Mouse (Mus musculus) lung, embryonic 15.5 days (tissue): ENCODE data around the gene Fgfr4. TPM values are rescaled to one million over a fixed set of nuclear protein-coding genes. Genes with fewer than 3 reads are reported as not detected.
A peak's percentile ranks its signal among the peaks of the same experiment; 100 is the strongest.

Experiments
- ATAC-seq: fragments of 200-750 bp; cut with Nextera tagmentation; 2 replicates; pipeline ENCODE4 v1.8.0; 2017; ENCODE audit warnings: moderate number of reproducible peaks, borderline replicate concordance; ENCODE audit not compliant: low FRiP score, low TSS enrichment; ENCODE audit errors: extremely low read depth
- H3K27ac ChIP-seq: fragments of 300-500 bp; sonication (generic); 2 replicates; pipeline ENCODE4 v1.5.1; 2015; ENCODE audit warnings: moderate library complexity, mild to moderate bottlenecking, inconsistent platforms
- H3K27me3 ChIP-seq: fragments of 300-500 bp; sonication (generic); 2 replicates; pipeline ENCODE4 v1.6.1; 2015; ENCODE audit warnings: inconsistent platforms
- H3K36me3 ChIP-seq: fragments of 300-500 bp; sonication (generic); 2 replicates; pipeline ENCODE4 v1.6.1; 2015; ENCODE audit warnings: inconsistent platforms
- H3K4me1 ChIP-seq: fragments of 300-500 bp; sonication (generic); 2 replicates; pipeline ENCODE4 v1.6.1; 2015; ENCODE audit warnings: inconsistent platforms
- H3K4me2 ChIP-seq: fragments of 300-500 bp; sonication (generic); 2 replicates; pipeline ENCODE4 v1.6.1; 2015; ENCODE audit warnings: inconsistent platforms, mild to moderate bottlenecking, moderate library complexity
- H3K4me3 ChIP-seq: fragments of 300-500 bp; sonication (generic); 2 replicates; pipeline ENCODE4 v1.5.1; 2015; ENCODE audit warnings: mild to moderate bottlenecking, inconsistent platforms
- H3K9ac ChIP-seq: fragments of 300-500 bp; sonication (generic); 2 replicates; pipeline ENCODE4 v1.6.1; 2015; ENCODE audit warnings: inconsistent platforms
- H3K9me3 ChIP-seq: fragments of 300-500 bp; sonication (generic); 2 replicates; pipeline ENCODE4 v1.6.1; 2016; ENCODE audit warnings: inconsistent platforms
- WGBS: fragments of 180-500 bp; shearing (Covaris S2); methylation state at CpG from one replicate; pipeline ENCODE4 v1.1.7; 2015; 5-methylcytosine and 5-hydroxymethylcytosine counted together
- polyA plus RNA-seq: library from polyadenylated mRNA; unstranded; fragments of >200 nt; fragmentation: Nextera tagmentation; extraction: Ambion mirVana; gene quantifications from 2 replicates; pipeline ENCODE4 v1.2.1, GENCODE M21; 2015

Fgfr4 gene
- 19.9 and 20.2 TPM in 2 replicates for polyA plus RNA-seq

- H3K36me3 ChIP-seq = peaks cover 6% of the 10 kb centered on the region
- peak within 1 kb of the TSS; percentile 85 for H3K4me2 ChIP-seq
- peak; percentile 76 for ATAC-seq
- no peaks in the 10 kb centered on the region for H3K9me3 ChIP-seq
- peaks cover 18% of the 10 kb centered on the region for H3K4me1 ChIP-seq
- peak within 1 kb of the TSS; percentile 62 for H3K9ac ChIP-seq
- 0 out of 2 replicates have a peak, but pooled peaks cover 6% of the 10 kb centered on the region for H3K27me3 ChIP-seq
- peak within 1 kb of the TSS; percentile 68 for H3K4me3 ChIP-seq
- H3K27ac ChIP-seq = peak within 1 kb of the TSS; percentile 92
- 1% methylated on average over 68 of the region's 68 CpGs for WGBS
Observed at GRCm38 (mm10) chr13:55152621-55153415, at the start of gene Fgfr4. TSS of gene Fgfr4 (plus strand) at chr13:55152640.

GRCm38 (mm10) chr13:55103351-55103750 is 49.1 kb upstream of the Fgfr4 start:
- WGBS = 36% methylated on average over 2 of the region's 2 CpGs

DNA sequence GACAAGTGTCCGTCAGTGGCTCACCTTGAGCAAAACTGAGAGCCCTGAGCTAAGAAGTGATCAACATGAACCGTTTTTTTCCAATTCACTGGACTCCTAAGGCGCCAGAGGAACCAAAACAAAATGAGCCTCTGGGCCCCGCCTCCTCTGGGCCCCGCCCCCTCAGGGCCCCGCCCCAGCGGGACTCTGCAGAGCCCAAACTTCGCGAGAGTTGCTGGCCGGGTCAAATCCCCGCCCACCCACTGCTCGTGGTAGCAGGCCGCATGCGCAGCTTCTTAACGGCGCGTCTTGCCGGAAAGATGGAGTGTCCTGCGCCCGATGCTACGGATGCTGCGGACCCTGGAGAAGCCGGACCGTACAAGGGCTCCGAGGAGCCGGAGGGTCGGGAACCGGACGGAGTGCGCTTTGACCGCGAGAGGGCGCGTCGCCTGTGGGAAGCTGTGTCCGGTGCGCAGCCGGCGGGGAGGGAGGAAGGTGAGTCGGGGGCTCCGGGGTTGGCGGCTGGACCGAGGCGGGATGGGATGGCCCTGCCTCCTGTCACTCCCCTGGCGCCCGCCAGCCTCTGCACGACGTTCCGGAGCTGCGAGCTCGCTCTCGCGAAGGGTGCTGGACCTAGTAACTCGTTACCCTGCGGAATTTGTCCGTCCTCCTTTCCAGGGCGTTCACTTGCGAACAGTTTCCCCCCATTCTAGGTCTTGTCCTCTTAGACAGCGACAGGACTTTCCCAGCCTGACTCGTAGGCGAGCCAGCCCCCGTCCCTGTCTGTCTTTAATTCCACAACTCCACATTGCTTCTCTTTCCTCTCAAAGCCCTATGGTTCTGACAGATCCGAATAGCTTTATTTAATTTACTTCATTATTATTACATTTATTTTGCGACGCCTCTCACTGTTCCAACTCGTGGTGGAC is 47.1 kb upstream of the Fgfr4 start, which contains the start of gene Zfp346:
TSS of gene Zfp346 (plus strand) at position 267 of the 908 bp plus-strand sequence.
- ATAC-seq = peak; percentile 95
- H3K9me3 ChIP-seq = no peaks in the 10 kb centered on the region
- no peaks in the 10 kb centered on the region for H3K27me3 ChIP-seq
- H3K4me3 ChIP-seq = peak within 1 kb of the TSS; percentile 87
- peaks cover 12% of the 10 kb centered on the region for H3K4me1 ChIP-seq
- peak within 1 kb of the TSS; percentile 81 for H3K27ac ChIP-seq
- WGBS = under 1% methylated on average over 66 of the region's 66 CpGs
- H3K36me3 ChIP-seq = peaks cover 9% of the 10 kb centered on the region; the same call in 1 of the 2 replicates
- H3K4me2 ChIP-seq = peak within 1 kb of the TSS; percentile 66
- H3K9ac ChIP-seq = peak within 1 kb of the TSS; percentile 74

More at GRCm38 (mm10) chr13:55103351-55103750, 49.1 kb upstream of the Fgfr4 start:
- Histone ChIP-seq H3K27ac (no peak overlapping the region), H3K4me1 (peaks cover 19% of the 10 kb centered on the region), H3K4me3 (no peak overlapping the region), H3K36me3 (peaks cover 4% of the 10 kb centered on the region; the same call in 1 of the 2 replicates), H3K27me3 (no peaks in the 10 kb centered on the region), H3K9me3 (no peaks in the 10 kb centered on the region), H3K4me2 (no peak overlapping the region), H3K9ac (no peak overlapping the region)
- no peak for ATAC-seq

GRCm38 (mm10) chr13:55105953-55106691 is 46.3 kb upstream of the Fgfr4 start:
- peak overlapping the region; percentile 74 for H3K9ac ChIP-seq
- H3K9me3 ChIP-seq = no peaks in the 10 kb centered on the region
- WGBS = 12% methylated on average over 8 of the region's 8 CpGs
- no peak for ATAC-seq
- H3K27ac ChIP-seq = peak overlapping the region; percentile 81
- peaks cover 12% of the 10 kb centered on the region for H3K4me1 ChIP-seq
- peak overlapping the region; percentile 87 for H3K4me3 ChIP-seq
- H3K27me3 ChIP-seq = no peaks in the 10 kb centered on the region
- peaks cover 9% of the 10 kb centered on the region; the same call in 1 of the 2 replicates for H3K36me3 ChIP-seq
- H3K4me2 ChIP-seq = peak overlapping the region; percentile 66

DNA sequence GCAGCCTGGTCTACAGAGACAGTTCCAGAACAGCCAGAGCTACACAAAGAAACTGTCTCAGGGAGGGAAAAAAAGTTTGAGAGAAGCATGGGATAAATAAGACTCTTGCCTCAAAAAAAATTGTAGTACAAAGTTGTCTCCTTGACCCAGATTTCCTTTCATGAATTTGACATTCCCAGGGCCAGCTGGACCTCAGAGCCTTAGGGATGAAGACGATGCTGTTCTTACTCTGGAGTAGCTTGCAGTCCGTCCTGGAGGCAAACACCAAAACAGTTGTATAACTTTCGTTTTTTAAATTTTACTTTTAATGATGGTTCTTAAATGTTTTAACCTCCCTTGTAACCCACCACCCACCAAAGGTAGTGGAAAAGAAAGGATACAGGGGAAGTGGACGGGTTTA is 45.3 kb upstream of the Fgfr4 start:
- WGBS = 86% methylated on average over 4 of the region's 4 CpGs
- Histone ChIP-seq H3K27me3 (no peaks in the 10 kb centered on the region), H3K36me3 (peaks cover 9% of the 10 kb centered on the region; the same call in 1 of the 2 replicates), H3K27ac (no peak overlapping the region), H3K9me3 (no peaks in the 10 kb centered on the region), H3K4me2 (no peak overlapping the region), H3K4me1 (peaks cover 12% of the 10 kb centered on the region), H3K4me3 (no peak overlapping the region), H3K9ac (no peak overlapping the region)
- no peak for ATAC-seq

GRCm38 (mm10) chr13:55107694-55108093 is 44.7 kb upstream of the Fgfr4 start:
- Histone ChIP-seq H3K9me3 (no peaks in the 10 kb centered on the region), H3K4me1 (peaks cover 12% of the 10 kb centered on the region), H3K27me3 (no peaks in the 10 kb centered on the region), H3K27ac (no peak overlapping the region), H3K4me2 (no peak overlapping the region), H3K4me3 (no peak overlapping the region), H3K9ac (no peak overlapping the region), H3K36me3 (peaks cover 9% of the 10 kb centered on the region; the same call in 1 of the 2 replicates)
- 80% methylated on average over 8 of the region's 8 CpGs for WGBS
- ATAC-seq = no peak

DNA sequence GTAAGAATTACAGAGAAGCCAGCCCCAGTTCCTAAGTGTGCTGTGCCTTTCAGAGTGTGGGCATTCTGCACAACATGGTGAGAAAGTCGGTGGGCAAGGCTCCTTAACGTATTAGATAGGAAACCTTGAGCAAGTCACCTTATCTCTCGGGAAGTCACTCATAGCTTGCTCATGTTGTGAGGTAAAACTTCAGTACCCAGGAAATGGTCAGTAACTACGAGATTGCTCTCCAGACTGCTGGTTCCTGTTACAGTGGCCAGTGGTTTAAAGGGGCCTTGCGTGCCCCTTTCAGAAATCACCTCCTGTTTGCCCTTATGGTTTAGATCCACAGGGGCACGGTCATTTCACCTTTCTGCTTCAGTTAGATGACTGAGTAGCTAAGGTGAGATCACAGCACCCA is 38.1 kb upstream of the Fgfr4 start:
- no peak for ATAC-seq
- 79% methylated on average over 6 of the region's 6 CpGs for WGBS
- H3K9me3 ChIP-seq = no peaks in the 10 kb centered on the region
- no peaks in the 10 kb centered on the region for H3K4me1 ChIP-seq
- no peak overlapping the region for H3K9ac ChIP-seq
- no peak overlapping the region for H3K4me2 ChIP-seq
- no peaks in the 10 kb centered on the region for H3K27me3 ChIP-seq
- H3K27ac ChIP-seq = no peak overlapping the region
- no peak overlapping the region for H3K4me3 ChIP-seq
- H3K36me3 ChIP-seq = peaks cover 53% of the 10 kb centered on the region

- 82% methylated on average over 6 of the region's 6 CpGs for WGBS
- H3K9ac ChIP-seq = no peak overlapping the region
- H3K4me2 ChIP-seq = no peak overlapping the region
- H3K9me3 ChIP-seq = no peaks in the 10 kb centered on the region
- peaks cover 52% of the 10 kb centered on the region for H3K36me3 ChIP-seq
- ATAC-seq = no peak
- no peak overlapping the region for H3K27ac ChIP-seq
- H3K27me3 ChIP-seq = no peaks in the 10 kb centered on the region
- H3K4me3 ChIP-seq = no peak overlapping the region
- H3K4me1 ChIP-seq = no peaks in the 10 kb centered on the region
Observed at GRCm38 (mm10) chr13:55124903-55125302, 27.5 kb upstream of the Fgfr4 start.

GRCm38 (mm10) chr13:55133448-55133847 is 19.0 kb upstream of the Fgfr4 start, which contains the start of gene Gm17617:
TSS of gene Gm17617 (minus strand) at chr13:55133548.
- no peak within 1 kb of the TSS for H3K4me3 ChIP-seq
- peaks cover 3% of the 10 kb centered on the region; the same call in 1 of the 2 replicates for H3K4me1 ChIP-seq
- no peak within 1 kb of the TSS for H3K27ac ChIP-seq
- no peaks in the 10 kb centered on the region for H3K27me3 ChIP-seq
- no peak within 1 kb of the TSS for H3K9ac ChIP-seq
- peaks cover 23% of the 10 kb centered on the region for H3K36me3 ChIP-seq
- H3K4me2 ChIP-seq = no peak within 1 kb of the TSS
- no peaks in the 10 kb centered on the region for H3K9me3 ChIP-seq
- 95% methylated on average over 2 of the region's 2 CpGs for WGBS
- no peak for ATAC-seq

GRCm38 (mm10) chr13:55135382-55135781 is 17.1 kb upstream of the Fgfr4 start:
- Histone ChIP-seq H3K9me3 (no peaks in the 10 kb centered on the region), H3K4me1 (peaks cover 3% of the 10 kb centered on the region; the same call in 1 of the 2 replicates), H3K36me3 (peaks cover 19% of the 10 kb centered on the region), H3K27me3 (no peaks in the 10 kb centered on the region), H3K4me2 (no peak overlapping the region), H3K9ac (no peak overlapping the region), H3K27ac (no peak overlapping the region), H3K4me3 (no peak overlapping the region)
- under 1% methylated on average over 5 of the region's 5 CpGs for WGBS
- ATAC-seq = no peak

- Histone ChIP-seq H3K4me2 (no peak overlapping the region), H3K4me3 (no peak overlapping the region), H3K9ac (no peak overlapping the region), H3K9me3 (no peaks in the 10 kb centered on the region), H3K27ac (no peak overlapping the region), H3K4me1 (peaks cover 3% of the 10 kb centered on the region; the same call in 1 of the 2 replicates), H3K27me3 (no peaks in the 10 kb centered on the region), H3K36me3 (no peaks in the 10 kb centered on the region)
- WGBS = 60% methylated on average over 2 of the region's 2 CpGs
- ATAC-seq = no peak
Observed at GRCm38 (mm10) chr13:55140271-55140670, 12.2 kb upstream of the Fgfr4 start.
